Mouse (Mus musculus) stomach, embryonic 16.5 days (tissue): ENCODE data around the gene Tdrd7. TPM values are rescaled to one million over a fixed set of nuclear protein-coding genes. Genes with fewer than 3 reads are reported as not detected.

ENCODE experiments used
- ATAC-seq: fragments of 200-750 bp; cut with Nextera tagmentation; 2 replicates; pipeline ENCODE4 v1.8.0; 2017; ENCODE audit warnings: moderate number of reproducible peaks, moderate TSS enrichment; ENCODE audit not compliant: insufficient read depth, low FRiP score
- H3K27ac ChIP-seq: fragments of 300-500 bp; sonication (generic); 2 replicates; pipeline ENCODE4 v1.5.1; 2014; ENCODE audit warnings: low read length
- H3K27me3 ChIP-seq: fragments of 300-500 bp; sonication (generic); 2 replicates; pipeline ENCODE4 v1.6.1; 2014; ENCODE audit warnings: low read length, control low read depth, mixed read lengths; ENCODE audit not compliant: control insufficient read depth, insufficient read depth
- H3K36me3 ChIP-seq: fragments of 300-500 bp; sonication (generic); 2 replicates; pipeline ENCODE4 v1.6.1; 2014; ENCODE audit warnings: low read length; ENCODE audit not compliant: control insufficient read depth, insufficient read depth
- H3K4me1 ChIP-seq: fragments of 300-500 bp; sonication (generic); 2 replicates; pipeline ENCODE4 v1.6.1; 2014; ENCODE audit warnings: low read length, control low read depth, mixed read lengths; ENCODE audit not compliant: control insufficient read depth, insufficient read depth
- H3K4me2 ChIP-seq: fragments of 300-500 bp; sonication (generic); 2 replicates; pipeline ENCODE4 v1.6.1; 2014; ENCODE audit warnings: low read depth, low read length, mixed read lengths
- H3K4me3 ChIP-seq: fragments of 300-500 bp; sonication (generic); replicated peaks from 2 replicates; pipeline ENCODE4 v1.5.1; 2014; ENCODE audit warnings: mild to moderate bottlenecking, low read length
- H3K9ac ChIP-seq: fragments of 300-500 bp; sonication (generic); 2 replicates; pipeline ENCODE4 v1.6.1; 2014; ENCODE audit warnings: low read length
- H3K9me3 ChIP-seq: fragments of 300-500 bp; sonication (generic); replicated peaks from 2 replicates; pipeline ENCODE4 v1.6.1; 2016; ENCODE audit warnings: low read length, control low read depth; ENCODE audit not compliant: control insufficient read depth
- WGBS: fragments of 180-500 bp; shearing (Covaris S2); extraction: QIAGEN DNeasy Blood & Tissue Kit; methylation state at CpG from one replicate; pipeline ENCODE4 v1.1.7; 2014; 5-methylcytosine and 5-hydroxymethylcytosine counted together
- polyA plus RNA-seq: library from polyadenylated mRNA; unstranded; fragments of >200 nt; fragmentation: Nextera tagmentation; extraction: Ambion mirVana; gene quantifications from 2 replicates; pipeline ENCODE4 v1.2.1, GENCODE M21; 2015

The Tdrd7 gene
- polyA plus RNA-seq, 1 experiment from 2014 or later, result 24.5 TPM

DNA sequence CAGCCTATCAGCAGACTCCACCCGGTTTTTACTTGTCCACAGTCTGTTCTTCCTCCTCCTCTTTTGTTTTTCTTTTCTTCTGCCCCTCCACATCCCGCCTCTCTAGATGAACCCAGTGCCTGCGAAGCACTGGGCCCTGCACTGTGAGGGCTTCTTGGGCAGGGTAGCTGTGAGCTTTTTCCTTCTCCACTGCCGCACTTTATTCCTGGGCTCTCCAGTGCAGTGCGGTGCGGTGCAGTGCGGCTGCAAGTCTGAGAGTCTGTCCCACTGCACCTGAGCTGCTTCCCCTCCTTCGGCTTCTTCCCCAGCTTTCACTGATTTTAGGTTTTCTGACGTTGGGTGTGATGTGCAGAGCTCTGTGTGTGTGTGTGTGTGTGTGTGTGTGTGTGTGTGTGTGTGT lies 67.3 kb downstream of the Tdrd7 start:
- no peak overlapping the region for H3K9ac ChIP-seq
- H3K9me3 ChIP-seq, result no peaks in the 10 kb centered on the region
- H3K27me3 ChIP-seq, result peaks cover 2% of the 10 kb centered on the region
- 50% methylated on average over 9 of the region's 9 CpGs for WGBS
- no peak overlapping the region for H3K27ac ChIP-seq
- H3K4me1 ChIP-seq, result no peaks in the 10 kb centered on the region
- no peak for ATAC-seq
- H3K36me3 ChIP-seq, result no peaks in the 10 kb centered on the region
- H3K4me3 ChIP-seq, result no peak overlapping the region
- no peak overlapping the region for H3K4me2 ChIP-seq

DNA sequence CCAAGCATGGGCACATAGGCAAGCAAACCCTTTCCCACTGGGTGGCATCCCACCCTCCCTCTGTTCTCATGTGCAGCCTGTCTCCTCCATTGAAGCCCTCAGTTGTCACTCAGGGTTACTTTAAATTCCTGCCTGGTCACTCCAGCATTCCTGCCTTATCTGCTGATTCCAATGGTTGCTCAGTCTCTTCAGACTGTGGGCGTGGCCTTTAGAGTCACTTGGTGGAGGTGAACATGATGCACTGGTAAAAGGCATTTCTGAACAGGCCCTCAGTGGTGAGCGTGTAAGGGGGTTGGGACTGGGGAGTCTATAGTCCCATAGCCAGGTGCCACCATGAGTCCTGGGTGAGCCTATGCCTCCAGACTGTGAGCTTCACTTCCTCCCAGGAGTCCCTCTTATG lies 68.1 kb downstream of the Tdrd7 start:
- H3K4me1 ChIP-seq, result no peaks in the 10 kb centered on the region
- H3K27me3 ChIP-seq, result peaks cover 10% of the 10 kb centered on the region
- WGBS, result 43% methylated on average over 2 of the region's 2 CpGs
- H3K4me2 ChIP-seq, result no peak overlapping the region
- H3K9me3 ChIP-seq, result no peaks in the 10 kb centered on the region
- H3K9ac ChIP-seq, result no peak overlapping the region
- ATAC-seq, result no peak
- no peak overlapping the region for H3K4me3 ChIP-seq
- H3K36me3 ChIP-seq, result no peaks in the 10 kb centered on the region
- H3K27ac ChIP-seq, result no peak overlapping the region

DNA sequence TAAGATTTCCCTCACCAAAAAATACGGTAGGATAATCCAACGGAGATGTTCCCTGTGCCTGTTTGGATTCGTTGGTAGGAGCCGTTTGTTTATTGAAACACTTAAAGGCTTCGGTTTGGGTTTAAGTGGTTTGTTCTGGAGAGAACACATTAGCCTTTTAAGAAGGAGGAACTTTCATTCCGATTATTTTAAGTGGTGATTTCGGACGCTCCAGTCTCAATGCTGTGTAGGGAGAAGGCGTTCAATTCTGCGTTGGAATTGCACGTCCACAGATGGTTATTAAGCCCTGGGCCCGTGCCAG lies 73.4 kb downstream of the Tdrd7 start:
- Histone ChIP-seq H3K27me3 (peaks cover 32% of the 10 kb centered on the region), H3K4me2 (peak overlapping the region; percentile 98), H3K9ac (peak overlapping the region; percentile 74), H3K27ac (no peak overlapping the region), H3K4me3 (peak overlapping the region; percentile 66), H3K4me1 (peaks cover 24% of the 10 kb centered on the region), H3K36me3 (no peaks in the 10 kb centered on the region), H3K9me3 (no peaks in the 10 kb centered on the region)
- 6% methylated on average over 12 of the region's 12 CpGs for WGBS
- ATAC-seq, result no peak

DNA sequence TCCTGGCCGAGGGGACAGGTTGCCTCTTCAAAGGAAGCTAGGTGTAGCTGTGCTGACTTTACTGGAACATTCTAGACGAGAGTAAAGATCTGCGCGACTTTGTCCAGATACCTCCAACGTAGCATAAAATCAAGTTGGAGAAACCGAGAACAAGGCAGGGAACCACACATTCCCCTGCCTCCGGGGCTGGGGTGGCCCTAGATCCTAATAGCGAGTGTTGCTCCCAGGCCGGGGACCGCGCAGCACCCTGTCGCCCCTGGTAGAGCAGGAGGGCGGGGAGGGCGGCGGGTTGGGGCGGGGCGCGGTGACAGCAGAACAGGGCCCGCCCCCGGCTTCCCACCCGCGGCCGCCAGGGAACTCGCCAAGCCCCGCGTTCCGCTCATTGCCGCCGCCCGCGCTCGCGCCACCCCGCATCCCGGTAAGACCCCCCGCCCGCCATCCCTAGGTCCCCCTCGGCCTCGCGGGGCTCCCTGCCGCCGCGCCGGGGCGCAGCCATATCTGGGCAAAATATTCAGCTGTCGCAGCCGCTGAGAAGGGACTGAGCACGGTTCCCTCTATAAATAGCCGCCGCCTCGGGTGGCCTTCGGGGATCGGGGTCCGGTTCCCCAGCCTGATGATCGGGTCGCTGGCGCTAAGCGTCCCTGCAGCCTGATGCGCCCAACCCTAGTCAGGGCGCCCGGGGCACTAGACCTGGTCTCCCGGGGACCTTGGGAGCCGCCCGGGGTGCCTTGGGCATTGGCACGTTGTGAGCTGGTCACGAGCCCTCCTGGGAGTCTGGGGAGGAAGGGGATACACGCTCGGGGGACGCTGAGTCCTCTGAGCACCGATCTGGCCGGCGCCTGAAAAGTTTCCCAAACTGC lies 74.0 kb downstream of the Tdrd7 start, which contains the start of gene Tmod1:
Gene Tmod1 (plus strand): TSS at position 44 of the 860 bp plus-strand sequence.
- Histone ChIP-seq H3K9ac (peak within 1 kb of the TSS; percentile 74), H3K4me1 (peaks cover 24% of the 10 kb centered on the region), H3K4me3 (peak within 1 kb of the TSS; percentile 66), H3K36me3 (no peaks in the 10 kb centered on the region), H3K4me2 (peak within 1 kb of the TSS; percentile 98), H3K27ac (no peak within 1 kb of the TSS), H3K9me3 (no peaks in the 10 kb centered on the region), H3K27me3 (peaks cover 32% of the 10 kb centered on the region)
- ATAC-seq, result peak; percentile 54; the same call in 1 of the 2 replicates
- WGBS, result under 1% methylated on average over 72 of the region's 72 CpGs

DNA sequence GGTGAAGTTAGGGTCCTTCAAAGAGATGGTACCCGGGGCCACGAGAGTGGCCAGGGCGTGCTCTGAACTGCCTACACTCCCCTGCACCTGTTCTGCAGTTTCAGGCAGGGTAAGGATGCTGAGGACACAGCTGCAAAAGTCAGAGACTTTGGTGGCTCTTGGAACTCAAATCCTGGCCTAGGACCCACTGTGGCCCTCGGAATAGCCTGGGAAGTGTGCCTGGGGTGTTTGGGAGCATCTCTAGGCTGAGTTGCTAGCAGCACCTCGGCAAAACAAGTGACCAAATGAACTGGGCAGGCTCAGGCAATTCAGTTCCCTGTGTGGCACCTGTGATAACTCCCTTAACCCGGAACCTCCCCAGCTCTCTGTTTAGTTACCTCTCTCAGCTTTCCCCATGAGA lies 74.8 kb downstream of the Tdrd7 start:
- no peaks in the 10 kb centered on the region for H3K36me3 ChIP-seq
- H3K4me2 ChIP-seq, result peak overlapping the region; percentile 98
- H3K9me3 ChIP-seq, result no peaks in the 10 kb centered on the region
- ATAC-seq, result no peak
- H3K4me1 ChIP-seq, result peaks cover 24% of the 10 kb centered on the region
- H3K9ac ChIP-seq, result peak overlapping the region; percentile 74
- H3K4me3 ChIP-seq, result peak overlapping the region; percentile 66
- peaks cover 32% of the 10 kb centered on the region for H3K27me3 ChIP-seq
- no peak overlapping the region for H3K27ac ChIP-seq
- WGBS, result 20% methylated on average over 6 of the region's 6 CpGs

DNA sequence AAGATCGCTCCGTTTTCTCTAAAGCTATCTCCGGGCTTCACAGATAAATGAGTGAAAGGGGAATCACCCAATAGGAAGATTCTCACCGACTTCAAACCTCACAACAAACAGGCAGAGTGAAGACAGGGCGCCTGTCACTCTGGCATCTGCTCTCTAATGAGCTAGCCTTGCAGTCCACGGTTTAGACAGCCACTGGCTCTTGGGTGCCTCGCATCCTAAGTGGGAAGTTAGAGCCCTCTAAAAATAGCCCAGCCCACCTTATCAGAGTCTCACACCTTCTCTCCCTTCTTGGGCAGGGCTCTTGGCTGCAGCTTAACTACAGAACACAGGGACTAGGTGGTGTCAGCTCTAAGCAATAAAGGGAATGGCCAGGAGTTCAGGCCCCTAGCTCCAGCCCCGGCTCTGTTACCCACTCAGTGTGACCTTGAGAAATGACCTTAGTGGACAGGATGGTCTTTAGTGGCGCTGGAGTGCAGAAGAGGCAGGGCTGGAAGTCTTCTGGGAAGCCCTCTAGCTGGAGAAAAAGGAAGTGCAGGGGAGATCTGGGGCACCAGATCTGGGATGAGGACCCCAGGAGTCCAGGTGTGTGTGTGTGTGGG lies 75.6 kb downstream of the Tdrd7 start:
- H3K36me3 ChIP-seq, result no peaks in the 10 kb centered on the region
- no peaks in the 10 kb centered on the region for H3K9me3 ChIP-seq
- peak overlapping the region; percentile 14 for H3K4me3 ChIP-seq
- peaks cover 32% of the 10 kb centered on the region for H3K27me3 ChIP-seq
- no peak overlapping the region for H3K9ac ChIP-seq
- peak; percentile 72 for ATAC-seq
- H3K4me1 ChIP-seq, result peaks cover 24% of the 10 kb centered on the region
- H3K4me2 ChIP-seq, result no peak overlapping the region
- H3K27ac ChIP-seq, result no peak overlapping the region
- 11% methylated on average over 9 of the region's 9 CpGs for WGBS

DNA sequence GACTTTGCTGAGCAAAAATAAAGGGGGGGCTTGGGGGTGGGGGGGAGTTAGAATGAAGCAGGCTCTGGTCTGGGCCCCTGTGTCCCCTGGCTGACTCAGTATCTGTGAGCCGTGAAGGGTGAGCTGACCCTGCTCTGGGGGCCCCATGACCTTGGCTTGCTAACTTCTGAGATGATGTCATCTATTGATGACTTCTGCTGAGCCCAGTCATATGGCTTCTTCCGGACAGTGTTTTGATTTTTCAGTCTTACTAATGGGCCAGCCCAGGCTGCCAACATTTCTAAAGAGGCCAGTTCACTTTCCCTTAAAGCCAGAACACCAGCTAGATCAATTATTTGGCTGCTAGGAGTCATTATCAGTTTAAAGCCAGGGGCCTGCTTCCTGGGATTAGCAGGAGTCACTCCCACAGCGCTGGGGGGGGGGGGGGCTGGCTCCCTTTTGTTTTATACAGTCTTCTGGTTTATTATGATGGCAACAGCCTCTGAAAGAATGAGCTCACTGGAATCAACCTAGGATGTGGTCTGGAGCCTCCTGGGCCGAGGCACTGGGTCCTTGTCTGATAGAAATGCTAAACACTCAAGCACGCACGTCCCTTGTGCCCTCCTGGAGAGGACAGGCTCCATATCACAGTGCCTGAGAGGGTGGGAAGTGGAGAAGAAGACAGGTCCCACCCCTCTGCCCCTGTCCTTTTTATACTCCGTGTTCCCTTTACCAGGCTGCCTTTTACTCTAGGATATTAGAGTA lies 76.8 kb downstream of the Tdrd7 start:
- no peak overlapping the region for H3K4me2 ChIP-seq
- H3K9ac ChIP-seq, result no peak overlapping the region
- H3K9me3 ChIP-seq, result no peaks in the 10 kb centered on the region
- peaks cover 24% of the 10 kb centered on the region for H3K4me1 ChIP-seq
- WGBS, result 25% methylated on average over 7 of the region's 7 CpGs
- 0 out of 2 replicates have a peak, but pooled peaks have one; percentile 31 for ATAC-seq
- no peak overlapping the region for H3K27ac ChIP-seq
- no peaks in the 10 kb centered on the region for H3K36me3 ChIP-seq
- H3K27me3 ChIP-seq, result peaks cover 32% of the 10 kb centered on the region
- no peak overlapping the region for H3K4me3 ChIP-seq

DNA sequence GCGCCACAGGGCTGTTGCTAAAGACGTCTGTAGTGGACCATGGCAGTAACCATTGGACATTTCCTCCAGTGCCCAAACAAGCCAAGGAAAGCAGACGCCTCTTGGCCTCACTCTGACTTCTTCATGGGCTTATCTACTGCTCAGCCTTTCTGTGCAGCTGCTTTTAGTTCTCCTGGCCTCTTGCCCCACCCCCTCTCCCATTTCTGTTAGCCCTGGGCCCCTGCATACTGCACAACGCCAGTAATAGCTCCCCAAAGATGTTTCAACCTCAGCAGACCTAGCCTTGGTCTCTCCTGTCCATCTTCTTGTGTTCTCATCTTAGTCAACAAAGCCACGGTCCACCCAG lies 77.3 kb downstream of the Tdrd7 start:
- no peak for ATAC-seq
- H3K4me2 ChIP-seq, result no peak overlapping the region
- peaks cover 24% of the 10 kb centered on the region for H3K4me1 ChIP-seq
- no peaks in the 10 kb centered on the region for H3K36me3 ChIP-seq
- H3K9me3 ChIP-seq, result no peaks in the 10 kb centered on the region
- no peak overlapping the region for H3K9ac ChIP-seq
- no peak overlapping the region for H3K4me3 ChIP-seq
- WGBS, result 41% methylated on average over 5 of the region's 5 CpGs
- peaks cover 30% of the 10 kb centered on the region for H3K27me3 ChIP-seq
- H3K27ac ChIP-seq, result no peak overlapping the region

DNA sequence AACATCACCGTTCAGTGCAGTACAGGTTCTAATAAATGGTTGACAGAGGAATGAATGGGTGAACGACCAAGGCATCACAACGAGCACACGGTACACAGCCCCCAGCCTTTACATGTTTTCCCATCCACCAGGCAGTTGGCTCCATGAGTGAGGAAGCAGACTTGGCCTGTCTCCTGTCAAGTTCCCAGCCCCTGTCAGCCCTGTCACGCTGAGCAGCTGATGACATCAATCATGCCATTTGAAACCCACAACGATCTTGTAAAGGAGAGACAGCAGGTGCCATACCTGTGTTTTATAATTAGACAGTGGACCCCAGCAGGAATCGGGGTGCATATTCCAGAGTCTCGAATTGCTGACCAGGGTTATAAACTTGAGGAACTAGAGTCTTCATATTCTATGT lies 78.2 kb downstream of the Tdrd7 start:
- no peak for ATAC-seq
- WGBS, result 64% methylated on average over 8 of the region's 8 CpGs

More for the DNA sequence above, 78.2 kb downstream of the Tdrd7 start:
- H3K9me3 ChIP-seq, result no peaks in the 10 kb centered on the region
- H3K4me1 ChIP-seq, result peaks cover 23% of the 10 kb centered on the region
- H3K9ac ChIP-seq, result no peak overlapping the region
- no peak overlapping the region for H3K4me3 ChIP-seq
- H3K36me3 ChIP-seq, result no peaks in the 10 kb centered on the region
- no peak overlapping the region for H3K4me2 ChIP-seq
- no peak overlapping the region for H3K27ac ChIP-seq
- H3K27me3 ChIP-seq, result peaks cover 22% of the 10 kb centered on the region
